Mouse (Mus musculus): ENCODE results near the gene Xxylt1.

DNA sequence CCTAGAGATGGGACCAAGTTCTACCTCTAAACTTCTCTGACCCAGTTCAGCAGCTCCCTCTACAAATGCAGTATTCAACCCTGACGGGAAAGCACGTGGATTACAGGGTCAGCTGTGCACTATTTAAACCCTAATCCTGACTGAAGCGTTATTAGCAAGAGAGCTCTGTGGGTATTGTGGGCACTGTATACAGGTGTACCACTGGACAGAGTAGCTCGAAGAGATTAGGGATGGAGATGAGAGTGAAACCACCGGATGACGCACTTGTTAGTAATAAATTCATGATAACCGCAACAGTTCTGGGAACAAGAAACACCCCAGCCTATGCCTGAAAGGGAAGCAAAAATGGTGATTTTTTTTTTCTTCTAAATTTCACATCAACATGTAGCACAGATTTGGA is 57.0 kb downstream of the Xxylt1 start:
- no peak for TF ChIP-seq TAL1 (conservative IDR thresholded peaks at IDR 0.05; ENCODE audit: low read depth, low read length)
- TF ChIP-seq CTCF (IDR thresholded peaks at IDR 0.05; ENCODE audit: low read depth, low read length): no peak
- TF ChIP-seq GATA2 (IDR thresholded peaks at IDR 0.05; ENCODE audit: borderline replicate concordance, low read depth, low read length): no peak

Measured in G1E (cell line).